Mouse (Mus musculus): ENCODE results near the gene Cpm. TPM values are rescaled to one million over a fixed set of nuclear protein-coding genes. Genes with fewer than 3 reads are reported as not detected.
"Not testable (repeated sequence)": the region's sequence is repeated elsewhere in the genome, so short reads cannot be mapped to it uniquely, and the experiment has no call there.

The Cpm gene
- polyA plus RNA-seq, 1 experiment from 2014 or later = 49.3 TPM

DNA sequence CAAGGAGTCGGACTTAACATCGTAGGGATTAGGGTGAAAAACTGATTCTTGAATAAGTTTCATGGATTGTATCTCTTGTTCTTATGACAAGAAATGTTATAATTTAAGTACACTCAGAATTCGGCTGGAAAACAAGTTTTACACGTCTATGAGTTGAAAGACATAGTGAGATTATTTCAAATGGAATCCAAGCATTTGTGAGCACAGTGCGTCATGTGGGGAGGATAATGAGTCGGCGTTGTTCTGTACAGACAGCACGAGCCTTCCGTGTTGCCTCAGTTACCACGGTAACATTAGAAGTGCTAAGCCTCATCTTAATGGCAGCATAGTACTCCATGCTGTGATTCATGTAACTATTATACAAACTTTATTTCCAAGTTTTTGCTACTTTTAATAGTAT, 42.0 kb upstream of the Cpm start:
- no peak overlapping the region for H3K27ac ChIP-seq
- no peaks in the 10 kb centered on the region for H3K9me3 ChIP-seq
- no peak overlapping the region for H3K9ac ChIP-seq
- no peak overlapping the region for H3K4me2 ChIP-seq
- 84% methylated on average over 10 of the region's 10 CpGs for WGBS
- no peak for ATAC-seq (ENCODE audit: borderline replicate concordance, extremely low read depth, low FRiP score, low TSS enrichment)
- H3K36me3 ChIP-seq = no peaks in the 10 kb centered on the region
- H3K4me3 ChIP-seq = no peak overlapping the region
- H3K4me1 ChIP-seq = peaks cover 7% of the 10 kb centered on the region
- H3K27me3 ChIP-seq = no peaks in the 10 kb centered on the region

DNA sequence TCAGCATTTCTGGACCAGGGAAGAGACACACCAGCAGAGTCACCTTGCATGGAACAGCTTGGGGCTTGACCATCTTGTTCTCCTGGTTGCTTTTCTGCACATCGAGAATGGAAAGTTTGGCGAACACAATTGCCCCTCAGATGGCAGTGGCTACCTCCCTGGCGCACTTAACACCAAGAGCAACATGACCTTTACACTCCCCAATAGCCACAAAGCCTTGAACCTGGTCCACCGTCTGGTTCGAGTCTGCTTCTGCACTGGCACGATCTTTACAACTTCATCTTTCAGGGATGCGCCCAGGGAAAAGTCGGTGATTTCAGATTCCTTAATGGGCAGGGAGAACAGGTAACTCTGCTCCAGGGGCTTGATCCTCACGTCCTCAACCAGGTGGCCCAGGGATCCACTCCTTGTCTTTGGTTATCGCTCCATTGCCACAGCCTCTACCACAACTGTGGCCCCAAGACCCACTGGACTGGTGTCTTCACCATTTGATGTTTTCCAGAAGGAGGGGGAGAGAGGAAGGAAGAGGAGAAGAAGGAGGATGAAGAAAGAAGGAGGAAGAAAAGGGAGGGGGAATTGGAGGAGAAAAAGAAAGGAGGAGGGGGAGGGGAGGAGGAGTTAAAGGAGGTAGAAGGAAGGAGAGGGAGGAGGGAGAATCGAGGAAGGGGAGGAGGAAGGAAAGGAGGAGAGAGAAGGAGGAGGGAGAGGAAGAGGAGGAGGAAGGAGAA, 40.7 kb upstream of the Cpm start:
- not testable (repeated sequence) for H3K9ac ChIP-seq; H3K4me2 ChIP-seq; H3K4me3 ChIP-seq; H3K4me1 ChIP-seq; H3K27ac ChIP-seq; H3K36me3 ChIP-seq; H3K27me3 ChIP-seq; ATAC-seq (ENCODE audit: borderline replicate concordance, extremely low read depth, low FRiP score, low TSS enrichment); H3K9me3 ChIP-seq
- 86% methylated on average over 11 of the region's 11 CpGs for WGBS

DNA sequence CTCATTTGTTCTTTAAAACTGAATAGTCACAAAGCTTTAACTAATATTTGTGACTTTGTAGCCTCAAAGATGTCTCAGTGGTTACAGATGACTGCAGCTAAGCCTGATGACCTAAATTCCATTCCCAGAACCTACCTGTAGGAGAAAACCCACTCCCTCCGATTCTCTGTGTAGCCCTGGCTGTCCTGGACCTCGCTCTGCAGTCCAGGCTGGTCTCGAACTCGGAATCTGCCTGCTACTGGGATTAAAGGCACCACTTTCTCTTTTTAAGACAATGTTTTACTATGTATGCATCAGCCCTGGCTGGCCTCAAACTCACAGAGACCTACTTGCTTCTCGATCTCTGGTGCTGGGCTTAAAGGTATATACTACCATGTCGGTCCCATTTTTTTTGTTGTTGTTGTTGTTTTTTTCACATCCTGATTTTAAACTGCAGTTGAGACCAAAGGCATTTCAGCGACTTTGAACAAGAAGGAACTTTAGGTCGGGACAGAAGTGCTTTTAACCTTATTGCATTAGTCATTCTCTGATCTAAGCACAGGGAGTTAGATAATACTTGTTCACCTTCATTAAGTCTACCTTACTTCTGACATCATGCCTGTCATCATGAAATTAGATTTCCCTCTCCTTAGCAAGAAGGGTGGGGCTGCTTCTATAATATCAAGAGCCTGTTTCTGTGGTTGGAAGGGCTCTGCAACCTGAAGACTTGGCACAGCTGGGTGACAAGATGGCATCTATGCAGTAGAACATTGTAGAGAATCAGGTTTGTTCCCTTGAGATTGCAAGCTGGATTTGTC, 40.0 kb upstream of the Cpm start:
- Histone ChIP-seq H3K9me3 (no peaks in the 10 kb centered on the region), H3K4me1 (peaks cover 9% of the 10 kb centered on the region), H3K27me3 (no peaks in the 10 kb centered on the region), H3K27ac (no peak overlapping the region), H3K4me3 (no peak overlapping the region), H3K36me3 (no peaks in the 10 kb centered on the region), H3K4me2 (no peak overlapping the region), H3K9ac (no peak overlapping the region)
- WGBS = 79% methylated on average over 8 of the region's 8 CpGs
- ATAC-seq (ENCODE audit: borderline replicate concordance, extremely low read depth, low FRiP score, low TSS enrichment) = no peak

DNA sequence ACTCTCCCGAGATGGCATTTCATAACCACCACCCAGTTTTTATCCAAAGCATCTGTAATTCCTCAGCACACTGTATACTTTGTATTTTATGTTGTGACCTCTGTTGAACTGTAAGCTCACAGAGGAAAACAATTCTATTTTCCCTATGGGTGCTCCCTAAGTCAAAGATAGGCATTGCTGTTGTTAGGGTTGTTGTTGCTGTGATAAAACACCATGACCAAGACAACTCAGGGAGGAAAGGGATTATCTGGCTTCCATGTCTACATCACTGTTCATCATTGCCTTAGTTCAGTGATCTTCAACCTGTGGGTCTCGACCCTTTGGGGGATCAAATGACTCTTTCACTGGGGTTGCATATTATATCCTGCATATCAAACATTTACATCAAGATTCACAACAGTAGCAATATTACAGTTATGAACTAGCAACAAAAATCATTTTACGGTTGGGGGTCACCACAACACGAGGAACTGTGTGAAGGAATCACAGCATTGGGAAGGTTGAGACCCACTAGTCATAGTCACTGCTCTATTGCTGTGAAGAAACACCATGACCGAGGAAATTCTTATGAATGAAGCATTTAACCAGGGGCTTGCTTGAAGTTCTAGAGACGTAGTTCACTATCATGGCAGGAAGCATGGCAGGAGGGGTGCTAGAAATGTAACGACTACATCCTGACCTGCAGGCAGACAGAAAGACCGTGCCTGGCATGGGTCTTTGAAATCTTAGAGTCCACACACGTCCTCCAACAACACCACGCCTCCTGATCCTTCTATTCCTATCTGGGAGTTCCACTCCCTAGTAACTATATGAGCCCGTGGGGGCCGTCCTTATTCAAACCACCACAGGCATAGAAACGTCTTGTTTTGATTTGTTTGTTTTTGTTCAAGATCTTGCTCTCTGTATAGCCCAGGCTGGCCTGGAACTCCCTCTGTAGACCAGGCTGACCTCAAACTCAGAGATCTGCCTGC, 38.7 kb upstream of the Cpm start:
- Histone ChIP-seq H3K27me3 (no peaks in the 10 kb centered on the region), H3K9me3 (no peaks in the 10 kb centered on the region), H3K4me1 (peaks cover 9% of the 10 kb centered on the region), H3K27ac (no peak overlapping the region; the same call in 1 of the 2 replicates), H3K4me2 (no peak overlapping the region), H3K9ac (no peak overlapping the region), H3K4me3 (no peak overlapping the region), H3K36me3 (no peaks in the 10 kb centered on the region)
- WGBS = 68% methylated on average over 13 of the region's 13 CpGs
- ATAC-seq (ENCODE audit: borderline replicate concordance, extremely low read depth, low FRiP score, low TSS enrichment) = no peak

DNA sequence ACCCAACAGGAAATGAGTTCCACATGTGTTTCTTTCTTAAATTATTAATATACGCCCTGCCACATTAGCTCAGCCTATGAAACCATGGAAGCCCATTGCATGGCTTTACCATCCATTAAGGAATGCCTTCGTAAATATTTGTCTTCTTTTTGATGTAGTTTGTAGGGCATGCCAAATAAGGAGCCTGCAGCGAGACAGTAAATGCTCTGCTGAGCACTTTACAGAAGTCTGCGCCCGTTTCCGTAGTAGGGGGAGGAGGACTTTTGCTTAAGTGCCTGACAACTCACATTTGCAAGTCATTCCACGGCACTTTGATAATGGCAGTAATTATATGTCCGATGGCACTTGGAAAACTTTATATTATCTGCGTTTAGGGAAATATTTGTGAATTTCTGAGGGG, 37.5 kb upstream of the Cpm start:
- Histone ChIP-seq H3K36me3 (no peaks in the 10 kb centered on the region), H3K4me2 (peak overlapping the region; percentile 26)
- WGBS = 14% methylated on average over 9 of the region's 9 CpGs

DNA sequence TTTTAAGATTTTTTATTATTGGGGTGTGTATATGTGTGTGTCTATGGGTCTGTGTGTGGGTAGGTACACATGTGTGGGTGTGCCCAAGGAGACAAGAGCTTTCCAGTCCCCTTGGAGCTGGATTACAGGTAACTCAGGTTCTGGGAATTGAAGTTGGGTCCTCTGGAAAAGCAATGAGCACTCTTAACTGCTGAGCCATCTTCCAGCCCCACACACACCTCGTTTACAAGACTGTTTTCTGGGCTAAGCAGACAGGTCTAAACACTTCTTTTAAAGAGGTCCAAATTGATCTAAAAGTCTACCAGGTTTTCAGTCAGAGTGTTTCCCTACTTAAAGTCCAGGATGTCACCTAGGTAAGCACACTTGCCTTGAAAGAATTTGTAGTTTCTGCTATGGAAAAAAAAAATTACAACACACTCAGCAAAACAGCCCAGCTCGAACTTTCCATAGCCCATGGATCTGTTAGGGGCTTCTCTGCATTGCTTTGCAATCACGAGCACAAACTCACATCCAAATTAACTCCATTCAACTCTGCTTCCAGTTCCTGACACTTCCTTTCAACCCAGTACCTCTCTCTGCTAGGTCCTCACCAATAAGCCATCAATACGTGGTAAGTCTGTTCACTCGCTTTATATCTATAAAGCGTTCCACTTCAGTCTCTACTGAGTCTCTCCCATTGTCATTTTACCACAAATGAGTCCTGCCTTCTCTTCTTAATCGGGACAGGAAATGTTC, 36.8 kb upstream of the Cpm start:
- H3K4me1 ChIP-seq = peaks cover 9% of the 10 kb centered on the region
- WGBS = 71% methylated on average over 7 of the region's 7 CpGs
- ATAC-seq (ENCODE audit: borderline replicate concordance, extremely low read depth, low FRiP score, low TSS enrichment) = no peak
- H3K4me3 ChIP-seq = no peak overlapping the region
- no peaks in the 10 kb centered on the region for H3K27me3 ChIP-seq
- H3K4me2 ChIP-seq = peak overlapping the region; percentile 26
- no peak overlapping the region for H3K9ac ChIP-seq
- H3K27ac ChIP-seq = no peak overlapping the region
- H3K36me3 ChIP-seq = no peaks in the 10 kb centered on the region
- no peaks in the 10 kb centered on the region for H3K9me3 ChIP-seq

More for the DNA sequence above, 37.5 kb upstream of the Cpm start:
- H3K27me3 ChIP-seq = no peaks in the 10 kb centered on the region
- H3K4me3 ChIP-seq = no peak overlapping the region
- no peak overlapping the region for H3K9ac ChIP-seq
- H3K27ac ChIP-seq = no peak overlapping the region
- H3K9me3 ChIP-seq = no peaks in the 10 kb centered on the region
- H3K4me1 ChIP-seq = peaks cover 9% of the 10 kb centered on the region
- ATAC-seq (ENCODE audit: borderline replicate concordance, extremely low read depth, low FRiP score, low TSS enrichment) = peak; percentile 27; the same call in 1 of the 2 replicates

DNA sequence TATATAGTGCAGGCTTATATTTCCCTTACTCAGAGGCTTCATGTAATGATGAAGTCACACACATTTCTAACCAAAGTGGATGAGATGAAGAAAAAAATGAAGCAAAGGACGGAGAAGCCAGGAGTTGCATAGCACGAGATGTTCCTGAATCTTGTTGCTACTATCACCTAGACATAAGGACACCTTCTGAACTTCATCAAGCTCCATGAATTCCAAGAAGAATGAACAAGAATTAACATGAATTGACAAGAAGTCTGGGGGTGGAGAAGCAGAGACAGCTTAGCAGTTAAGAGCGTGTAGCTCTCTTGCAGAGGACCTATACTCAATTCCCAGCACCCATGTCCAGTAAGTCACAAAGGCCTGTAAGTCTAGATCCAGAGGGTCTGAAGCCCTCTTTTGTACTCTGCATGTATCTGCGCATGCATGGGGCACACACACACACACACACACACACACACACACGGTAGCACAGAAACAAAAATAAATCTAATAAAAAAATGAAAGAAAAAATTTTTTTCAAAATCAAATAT, 36.2 kb upstream of the Cpm start:
- no peak overlapping the region for H3K9ac ChIP-seq
- peaks cover 9% of the 10 kb centered on the region for H3K4me1 ChIP-seq
- H3K4me3 ChIP-seq = no peak overlapping the region
- no peak overlapping the region for H3K4me2 ChIP-seq
- H3K27ac ChIP-seq = no peak overlapping the region
- no peaks in the 10 kb centered on the region for H3K36me3 ChIP-seq
- H3K27me3 ChIP-seq = no peaks in the 10 kb centered on the region
- H3K9me3 ChIP-seq = no peaks in the 10 kb centered on the region
- ATAC-seq (ENCODE audit: borderline replicate concordance, extremely low read depth, low FRiP score, low TSS enrichment) = no peak
- 91% methylated on average over 5 of the region's 5 CpGs for WGBS

DNA sequence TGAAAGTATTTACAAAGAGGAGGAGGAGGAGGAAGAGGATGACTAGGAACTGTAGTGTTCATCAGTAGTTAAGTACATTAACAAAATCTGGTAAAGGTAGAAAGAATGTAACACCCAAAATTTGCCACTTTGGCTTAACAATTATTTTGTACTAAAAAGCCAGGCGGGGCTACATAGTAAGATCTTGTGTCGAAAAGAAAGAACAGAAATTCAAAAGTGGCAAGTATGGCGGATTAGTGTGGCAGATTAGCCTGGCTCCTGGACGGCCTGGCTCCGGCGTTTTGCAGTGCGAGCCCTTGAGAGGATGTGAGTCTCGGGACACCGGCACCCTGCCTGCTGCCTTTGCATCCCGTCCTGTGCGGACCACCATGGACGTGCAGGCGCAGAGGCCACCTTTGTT, 35.4 kb upstream of the Cpm start:
- H3K4me3 ChIP-seq = no peak overlapping the region
- no peak overlapping the region for H3K9ac ChIP-seq
- H3K4me2 ChIP-seq = no peak overlapping the region
- WGBS = 91% methylated on average over 13 of the region's 13 CpGs
- H3K9me3 ChIP-seq = no peaks in the 10 kb centered on the region
- H3K4me1 ChIP-seq = peaks cover 9% of the 10 kb centered on the region
- no peak overlapping the region for H3K27ac ChIP-seq
- H3K27me3 ChIP-seq = no peaks in the 10 kb centered on the region
- no peak for ATAC-seq (ENCODE audit: borderline replicate concordance, extremely low read depth, low FRiP score, low TSS enrichment)
- H3K36me3 ChIP-seq = no peaks in the 10 kb centered on the region

DNA sequence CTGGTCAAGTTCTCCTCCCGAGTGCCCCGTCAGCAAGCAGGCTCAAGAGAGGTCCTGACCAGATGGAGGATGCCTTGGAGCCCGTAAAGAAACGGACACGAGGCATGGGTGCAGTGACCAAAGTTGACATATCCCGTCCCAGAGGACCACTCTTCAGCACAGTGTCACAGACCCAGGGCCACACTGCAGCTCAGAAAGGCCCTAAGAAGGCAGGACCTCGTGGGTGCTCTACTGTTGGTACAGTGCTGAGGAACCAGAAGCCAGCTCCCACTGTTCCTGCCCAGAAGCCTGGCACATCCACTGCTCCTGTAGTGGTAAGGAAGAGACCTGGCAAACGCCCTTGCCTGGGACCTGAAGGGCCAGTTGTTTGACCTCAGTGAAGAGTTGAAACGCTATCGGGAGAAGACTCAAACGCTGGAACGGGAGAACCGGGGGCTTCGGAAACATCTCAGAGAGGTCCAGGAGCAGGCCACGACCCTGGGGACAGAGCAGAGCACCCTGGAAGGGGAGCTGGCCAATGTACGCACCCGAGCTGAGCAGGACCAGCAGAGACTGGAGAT, 34.9 kb upstream of the Cpm start:
- Histone ChIP-seq H3K36me3 (no peaks in the 10 kb centered on the region), H3K4me3 (no peak overlapping the region), H3K9me3 (no peaks in the 10 kb centered on the region), H3K9ac (no peak overlapping the region), H3K27ac (no peak overlapping the region), H3K4me1 (peaks cover 9% of the 10 kb centered on the region), H3K4me2 (no peak overlapping the region), H3K27me3 (no peaks in the 10 kb centered on the region)
- 90% methylated on average over 17 of the region's 17 CpGs for WGBS
- no peak for ATAC-seq (ENCODE audit: borderline replicate concordance, extremely low read depth, low FRiP score, low TSS enrichment)

DNA sequence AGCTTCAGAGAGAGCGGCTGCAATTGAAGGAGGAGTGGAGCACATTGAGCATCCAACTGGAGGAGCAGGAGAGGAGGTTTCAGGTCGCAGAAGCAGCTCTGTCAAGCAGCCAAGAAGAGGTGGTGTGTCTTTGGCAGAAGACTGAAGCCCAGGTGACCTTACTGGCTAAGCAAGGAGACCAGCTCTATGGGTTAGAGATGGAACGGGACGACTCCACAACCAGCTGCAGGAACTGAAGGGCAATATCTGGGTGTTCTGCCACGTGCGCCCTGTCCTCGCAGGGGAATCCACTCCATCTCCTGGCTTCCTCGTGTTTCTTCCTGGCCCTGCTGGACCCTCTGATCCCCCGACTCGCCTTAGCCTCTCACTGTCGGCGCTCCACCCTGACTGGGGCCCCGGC, 34.4 kb upstream of the Cpm start:
- Histone ChIP-seq H3K27ac (no peak overlapping the region), H3K9me3 (no peaks in the 10 kb centered on the region), H3K4me3 (no peak overlapping the region), H3K4me2 (no peak overlapping the region), H3K36me3 (no peaks in the 10 kb centered on the region), H3K27me3 (no peaks in the 10 kb centered on the region), H3K9ac (no peak overlapping the region), H3K4me1 (peaks cover 9% of the 10 kb centered on the region)
- WGBS = 87% methylated on average over 13 of the region's 13 CpGs
- ATAC-seq (ENCODE audit: borderline replicate concordance, extremely low read depth, low FRiP score, low TSS enrichment) = no peak
